Mouse (Mus musculus) c-Kit-positive CD71-positive TER-119-negative erythroid progenitor cells, embryonic 14.5 days (primary cell): ENCODE measurements at regions not wholly inside any gene's neighbourhood (a gene's known extent, or its start where the extent isn't known, plus 50 kb on each side); places are given as distances from the start of the nearest gene placed in this dataset.

Experiments
- DNase-seq: peaks from one replicate; pipeline ENCODE4 v3.0.0-alpha.2; 2013; ENCODE audit warnings: low read depth

DNA sequence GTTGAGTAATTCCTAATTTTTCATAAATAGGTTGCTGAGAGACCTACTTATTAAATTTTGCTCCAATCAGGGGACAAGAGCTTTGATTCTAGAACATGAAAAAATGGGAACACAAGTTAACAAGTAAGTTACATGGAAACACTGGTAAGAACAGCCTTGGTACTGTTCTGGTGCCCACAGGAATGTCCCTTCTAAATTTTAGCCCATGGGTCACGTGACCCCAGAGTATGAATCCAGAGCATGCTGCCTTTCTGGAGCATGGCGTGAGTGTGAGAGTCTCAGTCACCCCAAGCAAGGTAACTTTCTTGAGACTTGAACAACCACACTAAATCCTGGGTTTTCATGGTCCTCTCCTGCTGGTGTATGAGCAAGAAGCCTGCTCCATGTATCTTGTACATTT is 263.7 kb upstream of the Actbl2 start:
- DNase-seq, result no peak

DNA sequence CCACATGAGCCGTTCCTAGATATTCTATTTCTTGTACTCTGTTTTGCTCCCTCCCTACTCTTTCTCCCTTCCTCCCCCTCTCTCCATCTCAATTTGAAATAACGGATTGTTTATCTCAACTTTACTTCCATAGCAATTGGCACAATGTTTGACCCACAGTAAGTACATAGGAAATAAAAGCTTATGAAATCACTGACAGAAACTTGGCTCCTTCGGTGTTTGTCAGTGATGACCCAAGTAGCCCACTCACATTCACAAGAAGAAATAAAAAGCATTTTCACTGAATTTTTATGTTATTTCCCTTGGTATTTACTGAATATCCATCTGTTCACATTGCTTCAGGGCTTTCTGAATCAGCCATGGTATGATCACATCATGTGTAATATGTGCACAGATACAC is 260.2 kb upstream of the Actbl2 start:
- no peak for DNase-seq

DNA sequence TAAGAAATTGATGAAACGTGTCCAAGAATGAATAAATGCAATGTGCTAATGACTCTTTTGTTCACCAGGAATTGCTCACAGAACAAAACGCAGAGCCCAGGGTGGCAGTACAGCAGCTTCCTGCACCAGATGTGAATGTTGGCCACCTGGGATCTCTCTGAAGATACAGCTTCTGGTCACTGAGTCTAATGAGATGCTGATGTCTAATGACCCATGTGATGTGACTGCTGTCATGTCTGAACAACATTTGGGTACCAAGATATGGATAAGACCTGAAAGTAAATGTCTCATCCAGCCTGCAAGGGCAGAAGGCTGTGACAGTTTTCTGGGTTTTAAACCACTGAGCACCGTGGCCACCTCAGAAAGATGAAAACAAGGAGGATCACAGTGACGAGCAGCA is 252.1 kb upstream of the Actbl2 start:
- DNase-seq, result no peak

DNA sequence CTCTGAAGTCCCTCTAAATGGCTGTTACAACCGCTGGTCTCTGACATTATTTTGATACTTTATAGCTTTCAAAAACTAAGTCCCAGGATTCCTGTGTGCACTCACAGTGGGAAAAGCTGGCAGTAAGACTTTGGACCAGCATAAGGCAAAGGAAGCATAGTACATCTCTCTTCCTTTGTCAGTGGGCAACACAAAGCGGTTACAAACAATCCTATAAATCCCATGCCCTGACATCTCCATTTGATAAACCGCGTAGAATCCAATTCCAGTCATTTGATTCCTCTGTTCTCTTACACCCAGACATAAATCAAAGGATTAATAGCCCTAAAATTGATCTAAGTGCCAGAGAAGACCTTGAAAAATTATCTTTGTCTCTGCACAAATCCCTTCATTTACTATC is 240.7 kb upstream of the Actbl2 start:
- DNase-seq, result no peak

DNA sequence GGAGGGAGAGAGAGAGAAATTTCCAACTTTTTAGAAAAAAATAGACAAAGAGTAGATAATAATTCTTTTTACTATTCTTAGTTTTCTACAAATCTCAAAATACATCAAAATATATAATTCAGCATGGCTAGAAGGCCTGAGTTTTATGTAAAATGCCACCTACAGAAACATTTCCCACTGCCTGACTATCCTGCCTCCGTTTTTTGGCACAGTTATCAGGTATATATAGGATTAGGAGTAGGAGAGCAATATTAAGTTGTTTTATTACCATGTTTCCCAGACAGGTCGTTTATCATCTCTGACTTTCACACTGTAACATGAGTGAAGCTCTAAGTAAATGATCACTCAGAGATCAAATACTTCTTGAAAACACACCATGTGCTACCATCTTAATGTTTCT is 224.7 kb upstream of the Actbl2 start:
- no peak for DNase-seq

DNA sequence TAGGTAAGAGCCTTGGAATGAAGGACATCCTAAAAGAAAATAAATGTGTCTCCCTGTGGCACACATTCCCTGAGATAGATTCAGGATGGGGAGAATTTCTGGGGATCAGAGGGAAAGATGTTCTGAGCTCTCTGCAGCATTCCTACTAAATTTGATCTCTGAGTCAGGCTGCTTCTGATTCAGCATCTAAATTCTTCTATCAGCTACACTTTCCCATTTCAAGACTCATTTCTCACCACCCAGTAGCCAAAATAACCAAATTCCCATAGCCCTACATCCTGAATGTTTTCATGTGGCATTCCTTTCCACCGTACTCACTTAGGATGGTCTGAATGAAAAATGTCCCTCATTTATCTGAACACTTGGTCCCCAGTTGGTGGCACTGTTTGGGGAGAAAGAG is 223.2 kb upstream of the Actbl2 start:
- no peak for DNase-seq

DNA sequence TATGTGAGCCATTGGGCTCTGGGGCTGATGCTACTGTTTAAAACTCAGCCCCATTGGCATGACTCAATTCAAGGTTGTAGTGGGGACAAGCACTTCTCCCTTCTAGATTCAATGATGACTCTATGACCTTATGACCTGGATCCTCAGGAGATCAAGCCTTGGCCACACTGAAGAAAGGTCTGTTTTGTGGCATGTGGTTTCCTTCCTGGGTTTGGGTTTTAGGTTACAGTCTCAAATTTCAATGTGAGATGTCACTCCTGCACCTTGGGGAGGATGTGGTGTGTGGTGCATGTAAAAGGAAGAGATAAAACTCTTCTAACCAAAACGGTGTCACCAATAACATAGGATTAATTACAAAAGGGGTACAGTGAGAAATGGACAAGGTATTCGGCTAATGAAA is 211.2 kb upstream of the Actbl2 start:
- DNase-seq, result no peak

DNA sequence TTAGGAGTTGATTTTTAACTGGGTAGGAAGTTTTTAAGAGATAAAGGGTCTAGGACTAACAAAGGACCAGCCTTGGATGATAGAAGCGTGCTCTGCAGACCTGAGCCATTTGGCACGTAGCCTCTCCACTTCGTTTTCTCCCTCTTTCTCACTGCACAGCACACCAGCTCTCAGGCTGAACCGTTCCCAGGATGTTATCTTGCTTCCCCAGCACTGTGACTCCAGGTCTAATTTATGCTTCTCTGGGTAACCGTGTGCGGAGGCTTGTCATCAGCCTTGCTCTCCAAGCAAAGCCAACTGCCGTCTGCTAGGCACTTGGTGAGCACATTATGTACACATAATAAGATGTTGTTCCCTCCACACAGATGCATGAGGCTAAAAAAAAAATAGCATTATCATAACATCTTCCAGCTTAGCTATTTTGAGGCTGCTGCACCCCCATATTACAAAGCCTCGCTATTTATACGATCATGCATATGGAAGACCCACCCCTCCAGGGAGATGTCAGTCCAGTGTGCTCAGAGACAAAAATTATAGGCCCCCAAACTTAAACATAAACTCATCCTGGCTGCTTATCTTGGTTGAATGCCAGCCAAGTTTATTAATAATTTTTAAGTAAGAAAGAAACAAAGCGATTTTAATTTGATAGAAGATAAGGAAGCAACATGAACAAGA is 210.3 kb upstream of the Actbl2 start:
- peak; percentile 19 for DNase-seq

DNA sequence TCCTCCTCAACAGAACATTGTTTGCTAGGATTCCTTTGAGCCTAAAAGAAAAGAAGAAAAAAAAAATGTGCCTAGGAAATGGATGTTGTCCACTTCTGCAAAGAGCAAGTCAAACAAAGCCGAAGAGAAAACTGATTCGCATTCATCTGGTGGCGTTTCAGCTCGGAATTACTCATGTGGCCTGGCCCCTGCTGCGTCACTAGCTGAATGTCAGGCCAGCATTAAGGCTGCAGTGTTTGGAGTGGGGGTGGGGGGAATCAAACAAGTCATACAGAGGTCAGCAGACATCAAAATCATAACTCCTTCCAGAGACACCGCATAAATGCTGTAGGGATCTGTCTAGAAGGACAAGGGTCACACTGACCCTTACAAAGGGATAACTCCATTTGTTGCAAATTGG is 204.7 kb upstream of the Actbl2 start:
- no peak for DNase-seq

DNA sequence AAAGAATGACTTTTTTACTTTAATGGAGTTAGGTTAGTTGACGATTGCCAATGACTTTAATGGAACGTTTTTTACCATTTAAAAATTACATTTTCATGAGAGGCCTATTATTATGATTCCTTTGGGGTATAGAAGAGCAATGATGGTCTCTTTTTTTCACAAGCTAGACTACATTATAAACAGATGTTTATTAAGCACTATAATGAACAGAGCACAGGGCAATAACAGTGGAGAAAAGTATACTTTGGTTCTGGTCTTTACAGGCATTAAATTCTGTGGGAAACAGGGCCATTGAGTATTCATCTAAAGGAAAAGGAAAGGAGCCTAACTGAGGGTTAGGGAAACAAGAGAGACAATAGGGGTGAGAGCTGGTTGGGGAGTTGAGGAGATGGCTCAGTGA is 199.0 kb upstream of the Actbl2 start:
- DNase-seq, result no peak

DNA sequence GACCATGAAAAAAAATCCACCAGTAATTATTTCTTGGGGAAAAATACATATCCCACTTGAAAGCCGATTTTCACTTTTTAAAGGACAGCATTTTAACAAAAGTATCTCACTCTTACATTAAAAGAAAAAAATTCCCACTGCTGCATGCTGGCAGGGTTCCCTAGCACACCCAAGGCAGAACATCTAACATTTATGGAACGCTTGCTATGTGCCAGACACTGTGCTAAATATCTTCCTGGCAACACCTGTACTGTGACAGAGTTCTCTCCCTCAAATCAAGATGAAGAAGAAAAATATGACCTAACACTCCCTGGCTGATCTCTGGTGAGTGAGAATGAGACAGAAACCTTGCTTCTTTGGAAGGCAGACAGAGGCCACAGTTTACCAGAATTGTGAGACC is 167.1 kb upstream of the Actbl2 start:
- DNase-seq, result no peak

DNA sequence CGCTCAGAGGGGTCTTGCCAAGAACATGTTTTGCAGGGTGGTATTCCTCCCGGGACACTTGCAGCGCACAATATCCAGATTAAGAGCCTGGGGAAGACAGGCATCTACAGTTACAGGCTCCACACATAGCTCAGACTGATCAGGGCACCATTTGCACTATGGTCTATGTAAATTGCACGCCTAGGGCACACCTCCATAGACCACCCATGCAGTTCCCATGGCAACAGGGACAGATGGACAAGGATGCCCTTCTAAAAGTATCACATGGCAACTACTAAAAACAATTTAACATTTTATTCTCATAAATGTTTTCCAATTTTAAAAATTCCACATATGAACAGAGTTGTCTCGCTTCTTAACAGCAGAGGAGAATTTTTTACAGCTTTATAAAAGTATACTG is 158.7 kb upstream of the Actbl2 start:
- no peak for DNase-seq

DNA sequence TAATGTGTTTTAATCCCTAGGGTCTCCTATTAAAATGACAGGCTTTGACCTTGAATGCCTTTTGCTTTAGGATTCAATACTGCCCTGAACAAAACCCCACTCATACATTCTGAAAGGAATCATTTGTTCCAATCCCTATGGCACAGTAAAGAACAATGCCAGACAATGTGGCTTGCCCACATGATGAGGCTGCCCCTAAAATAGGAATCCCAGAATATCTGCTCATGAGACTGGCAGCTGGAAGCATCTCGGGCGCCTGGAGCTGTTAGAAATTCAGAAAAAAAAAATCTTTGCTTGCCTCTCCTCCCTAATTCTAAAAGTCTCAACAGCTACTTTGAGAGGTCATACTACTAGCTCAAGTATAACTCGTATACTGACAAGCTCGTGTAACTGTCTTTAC is 157.5 kb upstream of the Actbl2 start:
- DNase-seq, result no peak

DNA sequence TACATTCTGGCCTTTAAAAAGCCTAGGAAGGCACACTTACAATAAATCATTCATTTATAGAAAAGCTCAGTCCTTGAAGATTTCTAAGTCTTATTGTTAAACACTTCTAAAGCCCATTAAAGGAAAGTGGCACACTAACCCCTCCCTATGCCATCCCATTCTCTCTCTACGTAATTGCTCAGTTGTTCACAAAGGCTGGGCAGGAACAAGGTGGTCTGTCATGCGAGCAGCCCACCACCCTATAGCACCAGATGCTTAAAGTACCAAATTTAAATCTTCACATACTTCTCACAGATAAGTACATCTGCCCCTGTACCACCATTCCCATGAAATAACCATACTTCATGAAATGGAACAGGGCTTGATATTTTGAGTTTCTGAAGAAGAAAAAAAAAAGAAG is 156.1 kb upstream of the Actbl2 start:
- DNase-seq, result no peak

DNA sequence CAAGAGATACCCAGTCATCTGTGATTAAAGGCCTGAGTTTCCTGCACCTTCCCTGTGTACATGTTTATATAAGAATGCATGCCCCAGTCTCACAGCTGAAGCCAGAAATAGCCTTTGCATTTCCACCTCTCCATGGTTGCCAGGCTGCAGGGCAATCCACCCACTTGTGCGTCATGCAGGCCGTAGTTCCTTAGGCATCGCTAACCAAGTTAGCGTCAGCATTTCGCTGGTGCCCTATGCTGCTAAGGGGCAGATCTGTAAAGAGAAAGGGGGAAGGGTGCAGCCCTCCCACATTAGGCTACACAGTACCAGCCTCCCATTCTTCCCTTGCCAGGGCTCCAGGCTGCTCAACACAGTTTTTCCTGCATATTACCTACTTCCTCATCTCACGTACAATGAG is 155.6 kb upstream of the Actbl2 start:
- no peak for DNase-seq

DNA sequence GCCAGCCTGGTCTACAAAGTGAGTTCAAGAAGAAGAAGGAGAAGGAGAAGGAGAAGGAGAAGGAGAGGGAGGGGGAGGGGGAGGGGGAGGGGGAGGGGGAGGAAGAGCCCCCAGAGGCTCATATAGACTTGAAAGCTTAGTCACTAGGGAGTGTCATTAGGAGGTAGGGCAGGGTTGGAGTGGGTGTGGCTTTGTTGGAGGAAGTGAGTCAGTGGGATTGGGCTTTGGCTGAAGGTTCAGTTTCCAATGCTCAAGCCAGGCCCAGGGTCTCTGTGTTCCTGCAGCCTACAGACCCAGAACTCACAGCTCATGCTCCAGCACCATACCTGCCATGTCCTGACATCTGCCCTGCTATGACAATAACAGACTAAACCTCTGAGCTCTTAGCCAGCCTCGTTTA is 154.4 kb upstream of the Actbl2 start:
- no peak for DNase-seq

DNA sequence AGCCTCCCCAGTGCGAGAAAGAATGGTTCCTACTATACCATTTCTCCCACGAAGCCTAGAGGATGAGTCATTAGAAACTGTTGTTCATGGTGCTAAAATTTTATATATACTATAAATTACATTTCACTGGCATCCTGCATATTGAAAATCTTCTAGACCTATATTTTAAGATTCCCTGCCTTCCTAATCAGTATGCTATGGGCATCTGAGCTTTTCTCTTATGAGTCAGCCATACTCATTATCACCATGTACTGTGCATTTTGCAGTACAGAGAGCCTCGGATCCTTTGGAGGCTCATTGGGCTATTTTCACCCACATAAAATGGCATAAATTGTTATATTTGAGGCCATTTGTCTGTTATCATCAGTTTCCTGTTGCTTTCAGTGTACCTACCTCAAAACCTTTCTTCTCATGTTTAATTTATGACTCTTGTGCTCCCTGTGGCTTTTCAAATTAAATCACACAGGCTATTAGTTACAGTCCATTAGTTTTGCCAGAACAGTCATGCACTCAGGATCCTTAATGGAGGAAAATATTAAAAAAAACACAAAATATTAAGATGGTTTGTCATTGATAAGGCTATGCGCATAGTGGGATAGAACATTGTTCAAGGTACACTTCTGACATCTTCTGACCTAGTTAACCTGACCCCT is 150.1 kb upstream of the Actbl2 start:
- no peak for DNase-seq

DNA sequence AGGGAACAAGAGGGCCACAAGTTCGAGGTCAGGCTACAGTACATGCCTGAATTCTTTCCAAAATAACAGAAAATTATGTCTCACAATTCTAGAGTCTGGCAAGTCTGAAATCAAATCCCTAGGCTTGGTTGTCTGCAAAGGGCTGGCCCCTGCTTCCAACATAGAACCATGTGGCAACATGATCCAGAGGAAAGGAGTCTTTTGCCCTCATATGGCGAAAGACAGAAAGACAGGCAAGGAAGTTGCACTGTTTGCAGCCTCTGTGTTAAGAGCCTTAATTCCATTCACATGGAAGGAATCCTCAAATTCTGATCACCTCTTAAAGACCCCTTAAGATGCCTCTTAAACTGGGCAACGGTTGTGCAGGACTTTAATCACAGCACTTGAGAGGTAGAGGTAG is 123.7 kb upstream of the Actbl2 start:
- no peak for DNase-seq

DNA sequence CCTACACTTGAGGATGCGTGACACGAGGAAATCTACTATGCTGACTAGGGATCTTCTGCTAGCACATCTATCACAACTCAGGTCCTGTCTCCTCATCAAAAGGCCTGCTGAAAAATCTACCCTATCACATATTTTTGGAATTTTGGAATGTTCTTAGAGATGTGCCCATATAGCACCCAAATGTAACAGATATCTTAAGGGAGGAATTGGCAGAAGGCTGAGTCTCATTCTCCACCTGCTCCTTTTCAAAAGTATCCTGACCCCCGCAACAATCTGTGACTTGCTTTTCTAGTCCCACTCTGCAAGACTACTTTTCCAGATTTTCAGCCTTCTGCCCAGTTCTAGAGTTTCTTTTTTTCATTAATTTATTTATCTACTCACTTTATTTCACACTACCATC is 118.4 kb upstream of the Actbl2 start:
- DNase-seq, result no peak

DNA sequence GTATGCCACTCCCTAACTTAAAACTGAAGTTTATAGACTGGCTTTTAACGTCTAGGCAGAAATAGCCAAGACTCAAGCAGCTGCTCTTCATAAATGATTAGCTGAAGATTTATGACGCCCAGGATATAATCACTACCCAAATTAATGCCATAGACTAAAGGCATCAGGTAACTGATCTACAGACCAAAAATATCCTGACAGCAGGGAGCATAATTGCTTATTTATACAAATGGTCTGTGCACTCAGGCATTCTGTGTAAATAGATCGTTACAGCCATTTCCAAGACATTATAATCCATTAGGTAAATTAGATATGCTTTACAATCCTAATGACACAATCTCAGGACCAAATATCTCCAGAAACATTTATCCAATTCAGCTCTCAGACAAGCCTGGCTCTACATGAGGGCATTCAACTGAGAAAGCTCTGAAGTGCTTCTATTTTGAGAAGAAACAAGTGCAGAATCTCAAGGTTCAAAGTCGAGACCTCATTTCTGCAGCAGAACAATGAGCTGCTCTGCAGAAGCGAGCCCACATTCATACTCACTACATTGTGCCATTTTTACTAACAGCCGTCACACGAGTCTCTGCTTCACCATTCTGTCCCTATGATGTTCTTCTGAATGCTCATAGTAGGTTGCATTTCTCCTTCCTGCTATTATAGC is 111.9 kb upstream of the Actbl2 start:
- DNase-seq, result no peak

DNA sequence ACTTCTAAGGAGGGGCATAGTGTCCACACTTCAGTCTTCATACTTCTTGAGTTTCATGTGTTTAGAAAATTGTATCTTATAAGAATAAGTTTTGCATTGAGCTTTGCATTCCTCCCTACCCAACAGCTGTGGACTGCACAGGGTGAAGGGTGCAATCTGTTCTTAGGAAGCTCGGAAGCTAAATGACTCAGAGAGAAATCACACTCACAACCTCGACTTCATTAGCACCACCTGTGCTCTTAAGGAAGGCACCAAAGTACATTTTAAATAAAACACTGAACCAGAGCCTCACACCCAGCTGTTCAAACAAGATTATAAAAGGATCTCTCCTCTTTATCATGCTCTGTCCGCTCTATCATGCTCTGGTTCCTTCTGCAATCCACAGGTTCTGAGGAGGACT is 110.1 kb upstream of the Actbl2 start:
- no peak for DNase-seq

DNA sequence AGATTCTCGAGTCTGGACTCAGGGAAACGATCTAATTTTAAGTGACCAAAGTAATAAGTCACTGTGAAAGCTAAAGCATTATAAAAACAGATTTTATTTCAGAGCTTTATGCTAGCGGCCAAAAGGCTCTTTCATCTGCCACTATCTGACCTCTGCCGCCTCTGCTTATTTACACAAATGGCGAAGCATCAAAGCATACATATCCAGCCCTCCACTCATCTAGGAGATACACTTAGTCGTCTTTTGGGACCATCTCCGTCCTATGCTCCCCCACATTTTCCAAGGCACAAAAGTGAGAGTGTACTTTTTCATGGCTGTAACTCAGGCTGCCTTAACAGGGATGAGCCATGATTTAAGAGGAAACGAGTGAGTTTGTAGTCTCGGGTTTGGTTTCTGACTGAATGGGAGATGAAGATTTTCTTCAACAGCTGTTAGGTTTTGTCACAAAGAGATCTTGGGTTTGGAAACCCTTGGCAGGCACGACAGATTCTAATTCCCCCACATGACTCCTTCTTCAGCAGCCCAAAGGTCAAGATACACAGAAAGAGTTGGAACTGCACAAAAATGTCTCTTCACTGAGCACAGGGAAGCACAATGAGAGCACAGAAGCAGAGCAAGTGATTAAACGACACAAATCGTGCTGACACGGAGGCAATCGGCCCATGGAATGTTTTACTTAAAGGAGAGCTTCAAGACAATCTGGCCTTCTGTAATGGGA is 96.7 kb upstream of the Actbl2 start:
- no peak for DNase-seq

DNA sequence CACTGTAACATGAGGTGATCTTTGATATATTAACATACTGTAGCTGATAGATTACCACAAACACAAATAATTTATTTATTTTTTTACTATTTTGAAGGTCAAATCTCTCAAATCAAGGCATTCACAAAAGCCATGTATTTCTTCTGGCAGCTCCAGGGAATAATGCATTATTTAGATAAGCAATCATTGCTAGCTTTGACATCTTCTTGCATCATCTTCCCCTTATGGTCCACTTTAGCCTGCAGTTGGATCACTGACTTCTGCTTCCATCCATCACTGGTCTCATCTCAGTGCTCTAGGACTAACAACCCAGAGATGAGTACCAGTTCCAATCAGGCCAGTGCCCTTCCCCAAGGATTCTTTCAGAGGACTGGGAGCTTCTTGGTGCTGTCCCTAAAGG is 95.3 kb upstream of the Actbl2 start:
- no peak for DNase-seq
